Mouse (Mus musculus) layer of hippocampus, postnatal 25 days (tissue): ENCODE measurements around the gene Slc16a5. TPM values are rescaled to one million over a fixed set of nuclear protein-coding genes. Genes with fewer than 3 reads are reported as not detected.
A peak's percentile ranks its signal among the peaks of the same experiment; 100 is the strongest.
"Not testable (repeated sequence)": the region's sequence is repeated elsewhere in the genome, so short reads cannot be mapped to it uniquely, and the experiment has no call there.

ENCODE experiments used
- DNase-seq, 2 experiments: peaks; one replicate each; pipeline ENCODE4 v3.0.0; 2022; ENCODE audit warnings: mixed read lengths in 2 of 2, low spot score in 1 of 2; ENCODE audit errors: extremely low spot score in 1 of 2
- total RNA-seq, 2 experiments: library from RNA; stranded (reverse); gene quantifications; 2 replicates each; pipeline ENCODE4 v1.2.3; 2021

Gene Slc16a5
- total RNA-seq, 2 experiments from 2014 or later = not detected

DNA sequence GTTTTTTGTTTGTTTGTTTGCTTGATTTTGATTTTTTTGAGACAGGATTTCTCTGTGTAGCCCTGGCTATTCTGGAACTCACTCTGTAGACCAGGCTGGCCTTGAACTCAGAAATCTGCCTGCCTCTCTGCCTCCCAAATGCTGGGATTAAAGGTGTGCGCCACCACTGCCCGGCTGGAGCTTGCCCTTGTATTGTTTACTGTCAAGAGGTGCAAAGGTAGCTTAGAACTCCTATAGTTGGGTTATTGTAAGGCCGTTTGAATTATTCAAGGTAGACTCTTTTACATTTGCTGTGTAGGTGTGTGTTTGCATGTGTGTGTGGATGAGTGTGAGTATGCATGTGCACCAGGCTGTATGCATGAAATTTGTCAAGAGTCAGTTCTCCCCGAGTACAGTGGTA lies 14.4 kb downstream of the Slc16a5 start:
- DNase-seq = not testable (repeated sequence)

DNA sequence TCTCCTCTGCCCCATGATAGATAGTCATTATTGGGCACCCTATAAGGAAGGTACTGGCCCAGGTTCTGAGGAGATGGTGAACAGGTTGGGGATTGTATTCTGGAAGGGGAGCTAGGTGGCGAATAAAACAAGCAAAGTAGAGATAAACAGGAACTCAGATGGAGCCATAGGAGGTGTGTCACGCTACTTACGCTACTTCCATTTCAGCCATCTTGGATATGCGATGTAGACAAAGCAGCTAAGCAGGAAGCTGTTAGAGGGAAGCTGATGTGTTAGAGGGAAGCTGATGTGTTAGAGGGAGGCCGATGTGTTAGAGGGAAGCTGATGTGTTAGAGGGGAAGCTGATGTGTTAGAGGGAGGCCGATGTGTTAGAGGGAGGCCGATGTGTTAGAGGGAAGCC lies 15.1 kb downstream of the Slc16a5 start:
- not testable (repeated sequence) for DNase-seq

DNA sequence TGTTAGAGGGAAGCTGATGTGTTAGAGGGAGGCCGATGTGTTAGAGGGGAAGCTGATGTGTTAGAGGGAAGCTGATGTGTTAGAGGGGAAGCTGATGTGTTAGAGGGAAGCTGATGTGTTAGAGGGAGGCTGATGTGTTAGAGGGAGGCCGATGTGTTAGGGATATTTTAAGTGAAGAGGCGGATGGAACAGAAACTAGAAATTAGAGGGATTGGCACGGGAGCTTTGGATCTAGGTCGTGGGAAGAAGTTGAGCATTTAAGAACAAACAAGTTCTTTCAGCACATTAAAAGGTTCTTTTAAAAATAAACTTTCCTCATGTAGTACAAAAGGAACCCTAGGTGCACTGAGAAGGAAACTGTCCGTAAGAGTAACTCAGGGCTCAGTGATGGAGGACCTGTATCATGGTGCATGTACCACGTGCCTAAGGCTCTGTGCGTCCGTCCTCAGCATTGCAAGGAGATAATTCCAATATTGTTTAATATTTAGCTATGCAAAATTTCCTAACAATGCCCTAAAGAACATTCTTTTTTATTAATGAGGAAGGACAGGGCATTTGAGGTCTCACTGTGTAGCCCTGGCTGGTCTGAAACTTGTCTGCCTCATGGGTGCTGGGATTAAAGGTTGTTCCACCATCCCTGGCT lies 16.1 kb downstream of the Slc16a5 start:
- DNase-seq = no peak

DNA sequence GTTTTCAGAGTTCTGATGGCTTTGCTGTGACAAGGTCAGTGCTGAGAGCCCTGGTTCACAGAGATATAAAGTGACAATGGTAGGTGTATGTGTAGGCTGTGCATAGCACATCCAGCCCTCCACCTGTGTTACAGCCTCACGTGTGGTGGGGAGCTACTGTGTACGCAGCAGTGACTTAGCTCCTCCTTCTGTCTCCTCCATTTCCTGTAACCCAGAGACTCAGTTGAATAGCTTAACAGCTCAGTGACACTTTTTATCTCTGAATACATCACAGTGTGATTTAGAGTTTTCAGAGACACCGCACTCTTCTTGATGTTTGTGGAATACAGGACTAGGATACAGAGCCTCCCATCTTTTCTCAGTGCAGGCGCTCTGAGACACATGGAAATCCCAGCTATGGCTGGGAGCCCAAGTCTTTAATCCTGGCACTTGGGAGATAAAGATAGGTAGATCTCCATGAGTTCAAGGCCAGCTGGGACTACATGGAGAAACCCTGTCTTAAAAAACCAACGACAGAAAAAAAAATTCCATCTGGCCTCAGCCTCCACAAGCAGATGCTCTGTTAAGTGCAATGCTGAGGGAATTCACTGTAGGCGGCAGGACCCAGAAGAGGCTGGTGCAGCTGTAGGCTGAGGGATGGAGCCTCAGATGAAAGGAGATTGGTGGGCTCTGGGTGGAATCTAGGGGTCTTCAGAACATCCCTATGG lies 19.4 kb downstream of the Slc16a5 start:
- DNase-seq = no peak

DNA sequence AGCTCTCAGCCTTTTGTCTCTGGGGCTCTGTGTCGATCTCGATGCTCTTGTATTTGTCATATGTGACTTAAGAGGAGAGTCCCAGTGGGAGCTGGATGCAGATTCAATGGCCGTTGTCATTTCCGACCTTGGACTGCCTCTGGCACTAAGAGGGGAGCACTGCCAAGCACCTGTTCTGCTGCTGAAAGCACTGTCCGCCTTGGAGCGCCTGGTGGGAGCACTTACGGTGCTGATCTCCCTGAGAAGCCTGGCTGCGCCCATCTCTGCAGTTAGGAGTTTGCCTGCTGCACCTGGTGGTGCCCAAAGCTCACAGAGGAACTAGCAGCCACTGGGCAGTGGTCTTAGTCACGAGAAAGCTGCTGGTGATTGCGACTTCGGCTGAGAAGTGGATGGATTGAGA lies 21.0 kb downstream of the Slc16a5 start:
- no peak for DNase-seq

DNA sequence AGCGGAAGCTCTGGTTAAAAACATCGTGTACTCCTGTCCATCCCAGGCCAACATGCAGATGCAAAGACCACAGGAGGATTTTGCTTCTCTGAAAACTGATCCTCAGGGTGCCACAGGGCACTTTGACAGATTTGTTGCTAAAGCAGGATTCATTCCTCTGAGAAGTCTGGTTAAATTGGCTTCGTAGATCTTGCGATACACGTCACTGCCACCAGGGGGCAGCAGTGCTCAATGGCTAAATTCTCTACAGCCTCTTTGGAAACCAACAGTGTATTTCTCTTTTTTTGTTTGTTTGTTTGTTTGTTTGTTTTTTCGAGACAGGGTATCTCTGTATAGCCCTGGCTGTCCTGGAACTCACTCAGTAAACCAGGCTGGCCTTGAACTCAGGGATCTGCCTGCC lies 21.5 kb downstream of the Slc16a5 start:
- peak; percentile 86 to 94 for DNase-seq

DNA sequence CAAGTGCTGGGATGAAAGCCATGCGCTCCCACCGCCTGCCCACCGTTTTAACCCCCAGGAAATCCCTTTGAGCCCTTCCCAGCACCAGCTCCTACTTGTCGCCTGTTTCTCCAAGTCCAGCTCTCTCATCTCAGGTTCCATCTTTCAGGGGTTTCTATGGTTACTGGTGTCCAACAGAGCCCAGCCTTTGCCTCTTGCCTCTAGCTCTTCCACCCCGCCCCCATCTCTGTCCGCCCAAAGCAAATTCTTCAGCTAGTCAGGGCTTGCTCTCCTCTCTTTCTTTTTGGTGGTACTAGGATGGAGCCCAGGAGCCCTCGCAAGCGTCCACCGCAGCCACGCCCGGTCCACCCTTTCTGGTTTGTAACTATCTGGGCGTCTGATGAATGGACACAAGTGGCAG lies 22.9 kb downstream of the Slc16a5 start:
- DNase-seq = no peak

DNA sequence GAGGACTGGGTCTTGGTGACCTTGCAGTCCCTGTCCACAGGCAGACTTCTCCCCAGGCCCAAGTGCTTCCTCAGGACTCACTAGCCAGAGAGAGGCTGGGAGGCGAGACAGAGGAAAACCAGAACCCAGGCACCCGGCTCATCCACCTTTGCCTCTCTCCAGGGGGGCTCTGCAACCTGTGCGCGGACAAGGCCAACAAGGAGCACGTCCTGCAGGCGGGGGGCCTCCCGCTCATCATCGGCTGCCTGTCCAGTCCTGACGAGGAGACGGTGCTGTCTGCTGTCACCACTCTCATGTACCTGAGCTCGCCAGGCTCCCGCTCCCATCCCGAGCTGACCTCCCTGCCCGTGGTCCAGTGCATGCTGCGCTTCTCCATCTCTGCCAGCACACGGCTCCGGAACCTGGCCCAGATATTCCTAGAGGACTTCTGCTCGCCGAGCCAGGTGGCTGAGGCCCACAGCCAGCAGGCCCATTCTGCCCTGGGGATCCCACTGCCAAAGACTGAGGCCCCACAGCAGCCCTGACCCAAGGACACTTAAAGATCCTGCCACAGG lies 26.4 kb downstream of the Slc16a5 start:
- no peak for DNase-seq

DNA sequence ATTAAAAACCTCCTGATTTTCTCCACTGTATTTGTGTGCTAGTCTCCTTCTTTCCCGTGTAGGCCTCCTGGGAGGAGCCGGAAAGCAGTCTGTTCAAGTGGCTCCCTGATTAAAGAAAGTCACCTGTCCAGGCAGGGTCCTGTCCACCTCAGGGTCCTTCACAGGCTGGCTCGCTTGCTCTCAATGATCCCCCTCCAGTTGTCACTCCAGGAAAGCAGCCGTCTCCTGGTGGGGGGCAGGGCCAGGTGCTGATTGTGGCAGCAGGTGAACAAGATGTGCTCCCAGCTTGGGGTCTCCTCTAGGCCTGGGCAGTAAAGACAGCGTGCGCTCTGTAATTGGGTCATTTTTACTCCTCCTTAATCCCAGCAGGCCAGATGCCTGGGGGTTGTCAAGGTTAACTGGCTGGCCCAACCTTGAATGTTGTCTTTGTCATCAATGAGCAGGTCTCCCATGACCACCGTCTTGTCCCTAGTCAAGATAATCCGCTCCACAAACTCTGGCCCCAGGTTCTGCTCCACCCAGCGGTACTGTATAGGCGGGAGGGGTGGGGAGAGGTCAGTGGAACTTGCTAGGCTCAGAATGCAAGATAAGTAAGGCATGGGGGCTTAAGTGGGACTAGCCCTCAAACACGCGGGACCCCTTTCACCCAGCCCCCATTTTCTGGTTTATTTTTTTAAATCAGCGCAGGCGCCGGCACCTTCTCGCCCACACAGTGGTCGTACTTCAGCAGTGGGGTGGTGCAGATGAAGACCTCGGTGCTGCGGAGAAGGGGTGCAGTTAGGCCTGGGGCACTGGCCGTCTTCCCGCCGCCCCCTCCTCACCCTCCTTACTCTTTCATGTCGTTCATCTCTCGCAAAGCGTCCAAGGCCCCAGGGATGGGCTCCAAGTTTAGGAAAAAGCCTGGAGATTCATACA lies 28.4 kb downstream of the Slc16a5 start:
- no peak for DNase-seq

DNA sequence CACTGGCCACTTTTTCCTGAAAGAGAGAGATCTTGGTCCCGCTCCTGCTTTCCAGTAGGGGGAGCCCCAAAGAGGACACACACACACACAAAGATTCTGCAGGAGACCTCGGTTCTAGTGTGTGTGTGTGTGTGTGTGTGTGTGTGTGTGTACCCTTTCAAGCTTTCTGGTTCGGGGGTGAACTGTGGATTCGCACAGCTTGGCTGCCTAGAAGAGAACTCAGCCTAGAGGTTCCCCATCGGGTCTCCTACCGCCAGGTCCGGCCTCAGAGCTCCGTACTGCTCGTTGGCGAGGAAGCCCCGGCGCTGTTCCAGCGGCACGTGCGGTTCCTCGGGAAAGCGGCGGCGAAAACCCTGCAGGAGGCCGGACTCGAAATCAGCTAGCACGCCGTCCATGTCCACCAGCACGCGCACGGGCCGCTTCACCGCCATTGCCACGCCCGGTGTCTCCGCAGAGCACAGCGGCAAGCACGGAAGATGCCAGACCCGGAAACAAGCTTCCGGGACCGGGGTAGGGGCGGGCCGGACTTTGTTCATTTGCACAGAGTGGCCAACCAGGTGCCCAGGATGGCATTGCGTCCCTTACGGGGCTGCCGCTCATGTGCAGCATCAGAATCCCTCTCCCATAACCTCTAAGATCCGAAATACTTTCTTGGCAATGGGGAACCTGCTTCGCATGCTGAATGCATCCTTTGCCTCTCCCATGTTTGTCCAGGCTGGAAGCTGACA lies 29.2 kb downstream of the Slc16a5 start, which contains the start of gene Nt5c:
Gene Nt5c (minus strand): TSS at position 507 of the 728 bp plus-strand sequence.
- peak; percentile 67 to 81 for DNase-seq

DNA sequence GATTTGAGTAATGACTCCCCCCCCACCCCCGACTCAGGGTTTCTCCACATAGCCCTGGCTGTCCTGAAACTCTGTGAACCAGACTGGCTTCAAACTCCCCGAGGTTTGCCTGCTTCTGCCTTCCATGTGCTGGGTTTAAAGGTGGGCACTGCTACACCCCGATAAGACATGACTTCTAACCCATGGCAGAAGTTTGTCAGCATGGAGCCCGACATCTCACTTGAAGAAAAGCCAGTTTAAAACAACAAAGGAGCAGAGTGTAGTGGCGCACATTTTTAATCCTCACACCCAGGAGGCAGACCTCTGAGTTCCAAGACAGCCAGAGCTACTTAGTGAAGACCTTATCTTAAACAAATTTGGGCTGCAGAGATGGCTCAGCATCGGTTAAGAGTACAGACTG lies 30.1 kb downstream of the Slc16a5 start:
- DNase-seq = no peak

DNA sequence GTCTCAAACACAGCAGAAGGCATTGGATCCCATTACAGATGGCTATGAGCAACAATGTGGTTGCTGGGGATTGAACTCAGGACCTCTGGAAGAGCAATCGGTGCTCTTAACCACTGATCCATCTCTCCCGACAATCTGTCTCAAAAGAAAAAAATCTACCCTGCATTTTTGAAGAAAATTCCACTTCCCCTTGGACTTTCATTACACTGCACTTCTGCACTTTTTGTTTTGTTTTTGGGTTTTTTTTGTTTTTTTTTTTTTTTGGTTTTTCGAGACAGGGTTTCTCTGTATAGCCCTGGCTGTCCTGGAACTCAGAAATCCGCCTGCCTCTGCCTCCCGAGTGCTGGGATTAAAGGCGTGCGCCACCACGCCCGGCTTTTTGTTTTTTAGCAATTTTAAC lies 34.3 kb downstream of the Slc16a5 start:
- not testable (repeated sequence) for DNase-seq

DNA sequence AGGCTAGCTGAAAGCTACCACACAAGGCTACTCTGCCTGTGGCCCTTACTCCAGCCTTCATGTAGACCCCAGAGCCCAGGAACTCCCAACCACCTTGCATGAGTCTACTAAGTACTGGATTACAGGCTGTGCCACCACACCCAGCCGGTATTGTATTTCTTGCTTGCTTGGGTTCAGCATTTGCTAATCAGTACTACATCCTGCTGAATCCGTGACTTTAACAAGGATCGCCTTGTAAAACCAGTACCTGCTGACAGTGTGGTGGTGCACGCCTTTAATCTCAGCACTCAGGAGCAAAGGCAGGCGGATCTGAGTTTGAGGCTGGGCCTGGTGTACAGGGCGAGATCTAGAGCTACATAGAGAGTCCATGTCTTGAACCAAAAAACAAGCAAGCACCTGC lies 40.4 kb downstream of the Slc16a5 start:
- no peak for DNase-seq

DNA sequence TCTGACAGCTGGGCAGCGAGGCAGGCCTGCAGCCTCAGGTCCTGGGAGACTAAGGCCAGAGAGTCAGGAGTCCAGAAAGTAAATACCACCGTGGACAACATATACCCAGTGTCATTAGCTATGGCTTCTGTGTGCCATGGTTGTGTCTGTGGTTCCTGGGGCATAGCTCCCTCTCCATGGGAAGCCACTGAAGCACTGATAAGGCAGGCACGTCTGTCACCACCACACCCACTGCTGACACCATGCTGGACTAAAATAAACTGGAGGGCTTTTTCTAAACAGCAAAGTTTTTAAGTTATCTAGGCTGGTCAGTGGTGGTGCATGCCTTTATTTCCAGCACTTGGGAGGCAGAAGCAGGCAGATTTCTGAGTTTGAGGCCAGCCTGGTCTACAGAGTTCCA lies 44.3 kb downstream of the Slc16a5 start:
- no peak for DNase-seq

DNA sequence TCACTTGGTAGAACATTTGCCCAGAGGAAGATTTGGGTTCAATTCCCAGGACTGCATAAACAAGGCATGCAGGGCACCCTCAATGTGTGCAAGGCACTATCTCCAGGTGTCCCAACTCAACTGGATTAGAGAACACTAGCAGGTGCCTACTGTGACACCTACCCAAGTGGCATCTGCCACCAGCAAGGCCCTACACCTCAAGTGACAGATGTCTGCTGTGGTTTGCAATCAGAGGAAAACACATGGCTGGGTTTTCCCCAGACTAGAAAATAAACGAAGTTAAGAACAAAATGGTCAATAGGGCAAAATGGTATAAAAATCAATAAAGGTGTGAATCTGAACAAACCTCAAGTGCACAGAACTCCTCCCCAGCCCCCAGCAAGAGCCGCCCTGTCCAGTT lies 45.8 kb downstream of the Slc16a5 start:
- no peak for DNase-seq

DNA sequence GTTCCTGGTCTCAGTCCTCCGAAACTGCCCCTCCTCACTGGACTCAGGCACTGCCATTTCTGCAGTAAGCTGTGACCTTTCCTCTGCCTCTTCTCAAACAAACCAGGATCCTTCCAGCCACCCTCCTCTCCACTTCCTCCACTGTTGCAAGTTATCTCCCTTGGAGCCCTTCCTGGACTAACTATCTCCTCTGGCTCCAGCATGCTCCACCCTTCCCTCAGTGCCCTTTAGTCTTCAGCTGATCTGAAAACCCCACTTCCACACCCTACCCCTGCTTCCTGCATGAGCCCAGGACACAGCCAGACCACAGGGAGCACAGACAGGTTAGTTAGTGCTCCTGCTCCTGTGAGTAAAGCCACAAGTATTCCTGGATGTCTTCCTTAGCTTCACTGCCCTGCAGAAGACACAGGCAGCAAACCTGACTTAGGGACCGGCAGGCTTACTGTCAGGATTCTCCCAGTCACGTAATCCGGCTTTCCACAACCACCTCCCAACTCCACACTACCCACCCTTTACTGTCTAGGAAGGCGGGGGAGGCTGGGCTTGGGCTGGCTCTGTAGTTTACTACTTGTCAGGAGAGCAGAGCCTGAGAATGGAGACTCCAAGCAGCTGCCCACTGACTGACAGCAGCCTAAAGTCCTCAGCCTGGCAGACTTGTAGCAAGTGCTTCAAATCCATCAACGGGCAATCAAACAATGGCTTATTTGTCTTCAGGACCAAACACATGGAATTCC lies 47.7 kb downstream of the Slc16a5 start:
- DNase-seq = no peak

DNA sequence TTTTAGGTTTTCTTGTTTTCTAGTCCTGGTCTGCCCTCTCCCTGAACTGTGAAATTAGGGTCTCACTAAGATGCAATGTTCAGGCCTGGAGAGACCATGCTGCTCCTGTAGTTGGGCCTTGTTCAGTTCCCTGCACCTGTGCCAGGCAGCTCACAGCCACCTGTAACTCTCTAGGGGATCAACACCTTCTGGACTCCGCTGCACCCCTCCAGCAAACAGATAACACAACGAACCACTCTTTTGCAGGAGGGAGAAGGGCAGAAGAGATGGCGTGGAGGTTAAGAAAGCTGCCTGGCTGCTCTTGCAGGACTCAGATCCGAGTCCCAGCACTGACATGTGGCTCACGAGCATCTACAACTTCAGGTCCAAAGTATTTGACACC lies 48.2 kb downstream of the Slc16a5 start:
- no peak for DNase-seq

DNA sequence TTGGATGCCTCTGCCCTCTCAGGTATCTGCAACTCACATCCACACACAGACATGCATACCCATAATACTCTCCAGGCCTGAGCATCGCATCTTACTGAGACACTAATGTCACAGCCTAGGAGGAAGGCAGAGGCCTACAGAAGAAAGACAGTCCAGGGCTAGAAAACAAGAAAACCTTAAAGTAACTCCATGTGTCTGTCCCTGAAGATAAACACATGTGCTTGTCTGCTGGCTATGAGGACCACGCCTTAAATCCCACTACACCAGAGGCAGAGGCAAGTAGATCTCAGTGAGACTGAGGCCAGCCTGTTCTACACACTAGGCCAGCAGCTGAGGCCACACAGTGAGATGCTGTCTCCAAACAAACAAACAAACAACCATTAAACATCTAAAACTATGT lies 48.8 kb downstream of the Slc16a5 start:
- DNase-seq = no peak

DNA sequence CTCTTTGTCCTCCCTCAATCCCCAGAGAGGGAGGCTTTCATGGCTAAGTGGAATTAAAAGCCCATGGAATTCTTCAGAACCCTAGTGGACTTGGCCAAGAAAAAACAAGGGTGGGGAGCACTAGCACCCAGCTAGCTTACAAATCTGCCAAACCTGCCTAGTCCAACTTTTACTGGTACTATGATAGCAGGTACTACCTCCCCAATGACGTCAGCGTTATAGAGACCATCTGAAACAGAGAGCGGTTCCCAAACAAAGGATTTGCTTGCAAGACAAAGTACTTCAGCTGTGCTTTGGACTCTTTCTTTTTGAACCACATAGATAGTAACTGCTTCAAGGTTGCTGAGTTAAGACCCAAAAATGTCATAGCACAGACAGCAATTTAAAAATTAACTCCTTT lies 49.7 kb downstream of the Slc16a5 start:
- no peak for DNase-seq
